Mouse (Mus musculus): ENCODE measurements around the gene Hoxd13.

Gene Hoxd13

GRCm38 (mm10) chr2:74695813-74696430 is 27.8 kb downstream of the Hoxd13 start:
- no peak for DNase-seq

- no peak for DNase-seq
Observed at GRCm38 (mm10) chr2:74696442-74697335, 28.6 kb downstream of the Hoxd13 start.

- no peak for DNase-seq
Observed at GRCm38 (mm10) chr2:74697567-74698121, 29.5 kb downstream of the Hoxd13 start, which contains the start of gene Hoxd9. TSS of gene Hoxd9 (plus strand) at chr2:74697727.

GRCm38 (mm10) chr2:74698201-74699052 is 30.3 kb downstream of the Hoxd13 start:
- no peak for DNase-seq

GRCm38 (mm10) chr2:74699053-74699430 is 30.9 kb downstream of the Hoxd13 start:
- DNase-seq, result no peak

GRCm38 (mm10) chr2:74699664-74700545 is 31.8 kb downstream of the Hoxd13 start:
- DNase-seq, result no peak

GRCm38 (mm10) chr2:74700546-74701112 is 32.5 kb downstream of the Hoxd13 start:
- DNase-seq, result no peak

GRCm38 (mm10) chr2:74701949-74702819 is 34.1 kb downstream of the Hoxd13 start:
- peak; percentile 83 for DNase-seq

- no peak for DNase-seq
Observed at GRCm38 (mm10) chr2:74702820-74703219, 34.7 kb downstream of the Hoxd13 start.

- no peak for DNase-seq
Observed at GRCm38 (mm10) chr2:74703317-74703716, 35.2 kb downstream of the Hoxd13 start.

GRCm38 (mm10) chr2:74703720-74704392 is 35.7 kb downstream of the Hoxd13 start:
- no peak for DNase-seq

GRCm38 (mm10) chr2:74704393-74704998 is 36.4 kb downstream of the Hoxd13 start, which contains the start of gene Hoxd8:
TSS of gene Hoxd8 (plus strand) at chr2:74704615.
- no peak for DNase-seq

- DNase-seq, result no peak
Observed at GRCm38 (mm10) chr2:74704999-74705466, 36.9 kb downstream of the Hoxd13 start.

- no peak for DNase-seq
Observed at GRCm38 (mm10) chr2:74705467-74706089, 37.5 kb downstream of the Hoxd13 start.

- no peak for DNase-seq
Observed at GRCm38 (mm10) chr2:74706393-74706960, 38.4 kb downstream of the Hoxd13 start.

- no peak for DNase-seq
Observed at GRCm38 (mm10) chr2:74707599-74707998, 39.5 kb downstream of the Hoxd13 start.

- no peak for DNase-seq
Observed at GRCm38 (mm10) chr2:74708676-74709075, 40.6 kb downstream of the Hoxd13 start.
